Mouse (Mus musculus) testis, adult 2 months (tissue): ENCODE results near the gene Prkci. TPM values are rescaled to one million over a fixed set of nuclear protein-coding genes. Genes with fewer than 3 reads are reported as not detected.
A peak's percentile ranks its signal among the peaks of the same experiment; 100 is the strongest.

Experiments
- H3K27ac ChIP-seq: fragments of 200-500 bp; 2 replicates; pipeline ENCODE4 v1.5.1; 2012; ENCODE audit warnings: low read depth, low read length; ENCODE audit not compliant: control insufficient read depth, insufficient read depth
- H3K27me3 ChIP-seq: fragments of 200-500 bp; 2 replicates; pipeline ENCODE4 v1.6.1; 2012; ENCODE audit warnings: mild to moderate bottlenecking, low read length, moderate library complexity; ENCODE audit not compliant: control insufficient read depth, insufficient read depth
- H3K36me3 ChIP-seq: fragments of 200-500 bp; 2 replicates; pipeline ENCODE4 v1.6.1; 2012; ENCODE audit warnings: mild to moderate bottlenecking, low read length; ENCODE audit not compliant: control insufficient read depth, insufficient read depth
- H3K4me1 ChIP-seq: fragments of 200-500 bp; 2 replicates; pipeline ENCODE4 v1.6.1; 2012; ENCODE audit warnings: low read length; ENCODE audit not compliant: control insufficient read depth, insufficient read depth
- H3K4me3 ChIP-seq: fragments of 200-500 bp; 2 replicates; pipeline ENCODE4 v1.5.1; 2012; ENCODE audit warnings: low read depth, mild to moderate bottlenecking, low read length, moderate library complexity, mixed read lengths; ENCODE audit not compliant: control insufficient read depth
- CTCF ChIP-seq: fragments of 200-500 bp; IDR thresholded peaks from 2 replicates; pipeline ENCODE4 v1.5.1; 2012; ENCODE audit warnings: low read depth, mild to moderate bottlenecking, inconsistent platforms, low read length, moderate library complexity; ENCODE audit not compliant: control insufficient read depth, insufficient read depth, insufficient replicate concordance
- POLR2A ChIP-seq: fragments of 200-500 bp; IDR thresholded peaks from 2 replicates; pipeline ENCODE4 v1.6.1; 2012; ENCODE audit warnings: low read depth, mild to moderate bottlenecking, inconsistent platforms, low read length, moderate library complexity; ENCODE audit not compliant: control insufficient read depth
- polyA plus RNA-seq: library from polyadenylated mRNA; depleted of rRNA; stranded (reverse); fragments of >200 nt; gene quantifications from 2 replicates; pipeline ENCODE4 v1.2.3, GENCODE M21; 2012

Prkci gene
- polyA plus RNA-seq, 1 experiment, result 8.5 TPM

- peaks cover 3% of the 10 kb centered on the region; the same call in 1 of the 2 replicates for H3K4me1 ChIP-seq
- TF ChIP-seq CTCF (no peak), POLR2A (no peak)
- H3K27ac ChIP-seq, result no peak overlapping the region
- H3K36me3 ChIP-seq, result no peaks in the 10 kb centered on the region
- no peak overlapping the region for H3K4me3 ChIP-seq
- H3K27me3 ChIP-seq, result no peaks in the 10 kb centered on the region
Measured at GRCm38 (mm10) chr3:31062325-31062724, 66.8 kb downstream of the Prkci start.

- no peak overlapping the region for H3K4me3 ChIP-seq
- no peak overlapping the region for H3K27ac ChIP-seq
- no peak for TF ChIP-seq CTCF
- TF ChIP-seq POLR2A, result no peak
- no peaks in the 10 kb centered on the region for H3K27me3 ChIP-seq
- no peaks in the 10 kb centered on the region; the same call in 1 of the 2 replicates for H3K4me1 ChIP-seq
- no peaks in the 10 kb centered on the region for H3K36me3 ChIP-seq
Measured at GRCm38 (mm10) chr3:31068482-31068881, 72.9 kb downstream of the Prkci start.

DNA sequence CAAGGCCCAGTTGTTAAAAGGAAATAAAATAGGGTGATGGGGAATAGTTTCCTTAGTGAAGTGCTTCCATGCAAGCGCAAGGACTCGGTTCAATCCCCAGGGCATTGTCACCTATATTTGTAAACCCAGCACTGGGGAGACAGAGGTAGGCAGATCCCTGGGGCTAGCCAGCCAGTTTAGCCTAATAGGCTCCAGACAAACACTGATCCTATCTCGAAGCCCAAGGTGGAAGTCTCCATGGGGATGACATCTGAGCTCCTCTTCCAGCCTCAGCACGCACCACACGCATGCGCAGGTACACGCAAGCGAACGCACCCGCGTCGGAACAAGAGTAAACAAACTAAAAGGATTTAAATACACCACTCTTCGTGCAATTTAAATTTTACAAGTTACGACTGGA is 76.3 kb downstream of the Prkci start:
- H3K4me1 ChIP-seq, result no peaks in the 10 kb centered on the region; the same call in 1 of the 2 replicates
- H3K36me3 ChIP-seq, result no peaks in the 10 kb centered on the region
- TF ChIP-seq CTCF, result no peak
- TF ChIP-seq POLR2A, result no peak
- no peak overlapping the region for H3K27ac ChIP-seq
- H3K4me3 ChIP-seq, result peak overlapping the region; percentile 20; the same call in 1 of the 2 replicates
- H3K27me3 ChIP-seq, result no peaks in the 10 kb centered on the region

DNA sequence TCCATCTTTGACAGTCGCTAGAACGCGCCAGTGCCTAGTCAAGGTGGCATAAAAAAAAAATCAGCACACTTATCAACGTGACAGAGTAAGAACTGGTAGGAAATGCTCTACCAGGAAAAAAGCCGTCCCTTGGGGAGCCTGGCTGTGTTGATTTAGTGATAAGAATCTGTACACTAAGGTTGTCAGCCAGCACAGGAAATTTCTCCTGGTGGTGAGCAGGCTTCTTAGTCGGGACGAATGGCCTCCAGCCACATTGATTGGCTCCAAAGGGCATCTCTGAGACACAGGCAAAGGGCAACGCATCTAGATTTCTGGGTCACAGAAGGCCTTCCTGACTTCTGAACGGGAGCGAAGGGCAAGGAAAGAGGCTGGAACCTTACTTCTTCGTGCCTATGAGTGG is 80.3 kb downstream of the Prkci start:
- TF ChIP-seq POLR2A (no peak), CTCF (no peak)
- Histone ChIP-seq H3K27ac (no peak overlapping the region), H3K36me3 (no peaks in the 10 kb centered on the region), H3K4me1 (no peaks in the 10 kb centered on the region; the same call in 1 of the 2 replicates), H3K27me3 (no peaks in the 10 kb centered on the region), H3K4me3 (no peak overlapping the region)

GRCm38 (mm10) chr3:31077068-31077703 is 81.6 kb downstream of the Prkci start:
- Histone ChIP-seq H3K4me3 (no peak overlapping the region), H3K27me3 (no peaks in the 10 kb centered on the region), H3K4me1 (no peaks in the 10 kb centered on the region; the same call in 1 of the 2 replicates), H3K27ac (no peak overlapping the region), H3K36me3 (no peaks in the 10 kb centered on the region)
- TF ChIP-seq CTCF (no peak), POLR2A (no peak)

DNA sequence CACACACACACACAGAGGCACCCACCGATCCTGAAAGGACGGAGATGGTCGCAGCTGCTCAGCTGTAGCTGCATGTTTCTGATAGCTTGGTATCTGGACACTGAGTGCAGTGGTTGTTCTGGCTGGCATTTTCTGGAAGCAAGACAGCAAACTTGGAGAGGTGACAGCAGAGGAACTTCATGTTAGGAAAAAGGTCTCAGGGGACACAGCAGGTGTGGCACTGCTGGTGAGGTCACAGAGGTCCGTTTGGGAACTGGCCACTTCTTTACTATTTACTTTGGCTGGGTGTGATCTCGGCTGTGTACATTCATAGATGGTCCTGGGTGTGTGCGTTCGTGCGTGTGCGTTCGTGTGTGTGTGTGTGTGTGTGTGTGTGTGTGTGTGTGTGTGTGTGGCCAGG is 83.9 kb downstream of the Prkci start:
- Histone ChIP-seq H3K27ac (no peak overlapping the region), H3K36me3 (no peaks in the 10 kb centered on the region), H3K4me3 (no peak overlapping the region), H3K27me3 (no peaks in the 10 kb centered on the region), H3K4me1 (no peaks in the 10 kb centered on the region)
- TF ChIP-seq POLR2A, result no peak
- no peak for TF ChIP-seq CTCF

- H3K4me1 ChIP-seq, result no peaks in the 10 kb centered on the region
- TF ChIP-seq POLR2A (no peak), CTCF (no peak)
Measured at GRCm38 (mm10) chr3:31080791-31081502, 85.4 kb downstream of the Prkci start.

More at GRCm38 (mm10) chr3:31080791-31081502, 85.4 kb downstream of the Prkci start:
- Histone ChIP-seq H3K27ac (no peak overlapping the region), H3K4me3 (no peak overlapping the region), H3K36me3 (no peaks in the 10 kb centered on the region), H3K27me3 (no peaks in the 10 kb centered on the region)
